Mouse (Mus musculus): Measurements from ENCODE around the gene Lamp1. TPM values are rescaled to one million over a fixed set of nuclear protein-coding genes. Genes with fewer than 3 reads are reported as not detected.
A peak's percentile ranks its signal among the peaks of the same experiment; 100 is the strongest.

Gene Lamp1
- polyA plus RNA-seq, 1 experiment from 2014 or later: 241 TPM

- Histone ChIP-seq H3K4me2 (ENCODE audit: low read length) (no peak overlapping the region; the same call in 1 of the 2 replicates), H3K4me1 (replicated peaks; ENCODE audit: control insufficient read depth, insufficient read depth, low read length) (peaks cover 8% of the 10 kb centered on the region), H3K36me3 (ENCODE audit: control insufficient read depth, insufficient read depth) (no peaks in the 10 kb centered on the region), H3K9me3 (ENCODE audit: control insufficient read depth, low read length) (no peaks in the 10 kb centered on the region), H3K27ac (ENCODE audit: low read length) (no peak overlapping the region), H3K4me3 (replicated peaks; ENCODE audit: low read length) (no peak overlapping the region), H3K27me3 (replicated peaks; ENCODE audit: control insufficient read depth, insufficient read depth, low read length) (no peaks in the 10 kb centered on the region), H3K9ac (replicated peaks; ENCODE audit: low read depth, low read length) (no peak overlapping the region)
- WGBS: 21% methylated on average over 10 of the region's 10 CpGs
- peak; percentile 83 for ATAC-seq
Observed at GRCm38 (mm10) chr8:13213479-13214268, 54.7 kb downstream of the Lamp1 start.

DNA sequence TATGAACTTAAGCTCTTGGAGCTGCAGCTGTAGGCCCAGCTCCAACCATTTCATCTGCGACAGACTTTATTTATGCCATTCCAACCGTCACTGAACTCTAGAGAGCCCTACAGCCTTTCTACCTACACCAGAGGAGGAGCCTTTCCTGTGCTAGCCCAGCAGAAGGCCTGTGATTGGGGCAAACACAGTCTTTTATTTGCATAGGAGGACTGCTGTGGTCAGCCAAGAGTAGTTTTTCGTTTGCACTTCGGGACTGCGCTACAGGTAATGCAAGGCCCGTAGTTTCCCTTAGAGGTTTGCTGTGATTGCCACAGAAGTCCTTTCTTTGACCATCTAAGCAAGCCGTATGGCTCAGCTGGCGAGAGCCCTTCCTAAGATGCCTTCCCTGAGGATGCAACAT, 57.4 kb downstream of the Lamp1 start:
- WGBS: 70% methylated on average over 8 of the region's 8 CpGs
- no peak overlapping the region for H3K27ac ChIP-seq (ENCODE audit: low read length)
- no peak overlapping the region for H3K4me3 ChIP-seq (replicated peaks; ENCODE audit: low read length)
- peaks cover 8% of the 10 kb centered on the region for H3K4me1 ChIP-seq (replicated peaks; ENCODE audit: control insufficient read depth, insufficient read depth, low read length)
- H3K27me3 ChIP-seq (replicated peaks; ENCODE audit: control insufficient read depth, insufficient read depth, low read length): no peaks in the 10 kb centered on the region
- ATAC-seq: no peak
- no peak overlapping the region for H3K4me2 ChIP-seq (ENCODE audit: low read length)
- no peak overlapping the region for H3K9ac ChIP-seq (replicated peaks; ENCODE audit: low read depth, low read length)
- no peaks in the 10 kb centered on the region for H3K36me3 ChIP-seq (ENCODE audit: control insufficient read depth, insufficient read depth)
- no peaks in the 10 kb centered on the region for H3K9me3 ChIP-seq (ENCODE audit: control insufficient read depth, low read length)

GRCm38 (mm10) chr8:13217093-13217492, 58.1 kb downstream of the Lamp1 start:
- no peak overlapping the region for H3K4me2 ChIP-seq (ENCODE audit: low read length)
- peaks cover 8% of the 10 kb centered on the region for H3K4me1 ChIP-seq (replicated peaks; ENCODE audit: control insufficient read depth, insufficient read depth, low read length)
- no peaks in the 10 kb centered on the region for H3K27me3 ChIP-seq (replicated peaks; ENCODE audit: control insufficient read depth, insufficient read depth, low read length)
- ATAC-seq: no peak
- H3K36me3 ChIP-seq (ENCODE audit: control insufficient read depth, insufficient read depth): no peaks in the 10 kb centered on the region
- no peak overlapping the region for H3K27ac ChIP-seq (ENCODE audit: low read length)
- H3K9me3 ChIP-seq (ENCODE audit: control insufficient read depth, low read length): no peaks in the 10 kb centered on the region
- 62% methylated on average over 5 of the region's 5 CpGs for WGBS
- no peak overlapping the region for H3K9ac ChIP-seq (replicated peaks; ENCODE audit: low read depth, low read length)
- H3K4me3 ChIP-seq (replicated peaks; ENCODE audit: low read length): no peak overlapping the region

DNA sequence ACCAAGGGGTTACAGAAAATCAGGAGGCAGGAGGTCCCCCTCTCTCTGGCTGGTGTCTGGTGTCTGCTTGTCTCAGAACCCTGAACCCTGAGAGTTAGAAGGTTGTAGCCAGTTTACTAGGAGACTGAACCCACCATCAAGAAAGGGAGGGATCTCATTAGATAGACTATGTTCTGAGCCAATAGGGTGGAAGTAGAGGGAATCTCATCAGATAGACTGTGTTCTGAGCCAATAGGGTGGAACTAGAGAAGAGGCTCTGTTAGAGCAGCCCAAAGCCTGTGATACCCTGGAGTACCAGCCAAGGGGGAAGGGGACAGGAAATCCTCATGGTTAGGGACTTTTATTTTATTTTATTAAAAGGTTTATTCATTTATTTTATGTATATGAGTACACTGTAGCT, 59.0 kb downstream of the Lamp1 start:
- no peak overlapping the region for H3K4me3 ChIP-seq (replicated peaks; ENCODE audit: low read length)
- no peaks in the 10 kb centered on the region for H3K36me3 ChIP-seq (ENCODE audit: control insufficient read depth, insufficient read depth)
- ATAC-seq: no peak
- H3K9ac ChIP-seq (replicated peaks; ENCODE audit: low read depth, low read length): no peak overlapping the region
- H3K4me2 ChIP-seq (ENCODE audit: low read length): no peak overlapping the region
- H3K4me1 ChIP-seq (replicated peaks; ENCODE audit: control insufficient read depth, insufficient read depth, low read length): peaks cover 8% of the 10 kb centered on the region
- H3K27me3 ChIP-seq (replicated peaks; ENCODE audit: control insufficient read depth, insufficient read depth, low read length): no peaks in the 10 kb centered on the region
- H3K9me3 ChIP-seq (ENCODE audit: control insufficient read depth, low read length): no peaks in the 10 kb centered on the region
- H3K27ac ChIP-seq (ENCODE audit: low read length): no peak overlapping the region

- no peak overlapping the region for H3K4me3 ChIP-seq (replicated peaks; ENCODE audit: low read length)
- no peaks in the 10 kb centered on the region for H3K9me3 ChIP-seq (ENCODE audit: control insufficient read depth, low read length)
- no peak overlapping the region for H3K27ac ChIP-seq (ENCODE audit: low read length)
- WGBS: 87% methylated on average over 4 of the region's 4 CpGs
- no peak overlapping the region for H3K4me2 ChIP-seq (ENCODE audit: low read length)
- ATAC-seq: no peak
- H3K9ac ChIP-seq (replicated peaks; ENCODE audit: low read depth, low read length): no peak overlapping the region
- H3K27me3 ChIP-seq (replicated peaks; ENCODE audit: control insufficient read depth, insufficient read depth, low read length): no peaks in the 10 kb centered on the region
- no peaks in the 10 kb centered on the region for H3K36me3 ChIP-seq (ENCODE audit: control insufficient read depth, insufficient read depth)
- H3K4me1 ChIP-seq (replicated peaks; ENCODE audit: control insufficient read depth, insufficient read depth, low read length): peaks cover 5% of the 10 kb centered on the region
Observed at GRCm38 (mm10) chr8:13218441-13218840, 59.5 kb downstream of the Lamp1 start.

GRCm38 (mm10) chr8:13224426-13224825, 65.5 kb downstream of the Lamp1 start:
- Histone ChIP-seq H3K4me1 (replicated peaks; ENCODE audit: control insufficient read depth, insufficient read depth, low read length) (peaks cover 4% of the 10 kb centered on the region; the same call in 1 of the 2 replicates), H3K9ac (replicated peaks; ENCODE audit: low read depth, low read length) (no peak overlapping the region), H3K9me3 (ENCODE audit: control insufficient read depth, low read length) (no peaks in the 10 kb centered on the region), H3K27ac (ENCODE audit: low read length) (no peak overlapping the region), H3K4me2 (ENCODE audit: low read length) (no peak overlapping the region), H3K27me3 (replicated peaks; ENCODE audit: control insufficient read depth, insufficient read depth, low read length) (no peaks in the 10 kb centered on the region), H3K36me3 (ENCODE audit: control insufficient read depth, insufficient read depth) (no peaks in the 10 kb centered on the region), H3K4me3 (replicated peaks; ENCODE audit: low read length) (no peak overlapping the region)
- no peak for ATAC-seq
- 84% methylated on average over 9 of the region's 9 CpGs for WGBS

MicroRNAs within 50 kb of the gene (microRNA counts, 519-probe panel; counts per million panel counts)
- 2,178 counts per million, percentile 43 among the panel's probes with 10 or more counts for microRNA mmu-miR-1968

Small RNA genes lying within 50 kb of the gene (microRNA-seq; reads per million reads assigned to microRNA genes)
- gene Mir1968 (21.0 reads per million, percentile 35 among the genes with 10 or more reads in this experiment), gene Mir7065 (not detected)

Other genes with a start within 250 kb of the Lamp1 start
- gene F7, start 133.1 kb upstream of the Lamp1 start, polyA plus RNA-seq (2015; fragmentation: Nextera tagmentation; extraction: Ambion mirVana): not detected in 2 replicates
- gene F10, start 121.9 kb upstream of the Lamp1 start, polyA plus RNA-seq (2015; fragmentation: Nextera tagmentation; extraction: Ambion mirVana): 0.19 and 0.24 TPM in 2 replicates
- gene Proz, start 98.2 kb upstream of the Lamp1 start, polyA plus RNA-seq (2015; fragmentation: Nextera tagmentation; extraction: Ambion mirVana): 1.7 and 2.2 TPM in 2 replicates
- 51.6 and 53.8 TPM in 2 replicates for gene Pcid2, start 53.7 kb upstream of the Lamp1 start, polyA plus RNA-seq (2015; fragmentation: Nextera tagmentation; extraction: Ambion mirVana)
- 70.1 and 80.9 TPM in 2 replicates for gene Cul4a, start 53.5 kb upstream of the Lamp1 start, polyA plus RNA-seq (2015; fragmentation: Nextera tagmentation; extraction: Ambion mirVana)
- 19.7 and 21.1 TPM in 2 replicates for gene Grtp1, start 41.5 kb downstream of the Lamp1 start, polyA plus RNA-seq (2015; fragmentation: Nextera tagmentation; extraction: Ambion mirVana)
- not detected in 2 replicates for gene Adprhl1, start 95.0 kb downstream of the Lamp1 start, polyA plus RNA-seq (2015; fragmentation: Nextera tagmentation; extraction: Ambion mirVana)
- gene Dcun1d2, start 129.0 kb downstream of the Lamp1 start, polyA plus RNA-seq (2015; fragmentation: Nextera tagmentation; extraction: Ambion mirVana): 40.8 TPM in 2 replicates
- gene Tmco3, start 129.0 kb downstream of the Lamp1 start, polyA plus RNA-seq (2015; fragmentation: Nextera tagmentation; extraction: Ambion mirVana): 49.1 and 53.2 TPM in 2 replicates
- 130 and 151 TPM in 2 replicates for gene Tfdp1, start 179.6 kb downstream of the Lamp1 start, polyA plus RNA-seq (2015; fragmentation: Nextera tagmentation; extraction: Ambion mirVana)
- not detected in 2 replicates for gene Atp4b, start 237.7 kb downstream of the Lamp1 start, polyA plus RNA-seq (2015; fragmentation: Nextera tagmentation; extraction: Ambion mirVana)
- not detected in 2 replicates for gene Grk1, start 245.9 kb downstream of the Lamp1 start, polyA plus RNA-seq (2015; fragmentation: Nextera tagmentation; extraction: Ambion mirVana)